7 mouse cellular contexts compared by ENCODE assay signal in the genomic region with DNA sequence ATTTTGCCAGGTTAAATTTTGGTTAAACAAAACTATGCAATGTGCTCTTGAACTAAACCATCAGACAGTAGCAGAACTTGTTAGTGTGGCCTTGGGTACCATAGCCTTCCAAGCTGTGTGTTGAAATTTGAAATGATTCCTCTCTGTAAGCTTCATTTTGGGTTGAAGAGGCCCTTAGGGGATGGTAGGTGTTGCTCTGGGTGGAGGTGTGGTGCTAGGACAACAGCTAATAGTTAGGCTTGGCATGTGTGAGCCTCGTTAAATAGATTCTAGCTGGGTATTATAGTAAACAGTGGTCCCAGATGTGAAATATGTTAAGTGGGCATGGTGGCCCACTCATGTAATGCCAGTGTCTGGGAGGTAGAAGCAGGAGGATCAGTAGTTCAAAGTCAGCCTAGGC. TPM values are rescaled to one million over a fixed set of nuclear protein-coding genes. Genes with fewer than 3 reads are reported as not detected.
DNase-seq lines count a peak whose midpoint lies in the region; ATAC-seq and TF ChIP-seq lines count a peak whose summit lies in the region.

No protein-coding gene starts in this region.

- H3K4me2 ChIP-seq in neural tube, embryonic 11.5 days (ENCODE audit: low read depth): peak overlapping the region; percentile 90
- peak overlapping the region; percentile 88 for H3K4me2 ChIP-seq in forebrain, embryonic 11.5 days (ENCODE audit: low read depth, low read length, severe bottlenecking)
- H3K4me2 ChIP-seq in limb, embryonic 14.5 days (replicated peaks; ENCODE audit: low read depth, low read length, severe bottlenecking): peak overlapping the region; percentile 82

- H3K27me3 ChIP-seq in neural tube, embryonic 11.5 days (ENCODE audit: control insufficient read depth, insufficient read depth, low read length): no peaks in the 10 kb centered on the region
- H3K27me3 ChIP-seq in forebrain, embryonic 11.5 days (ENCODE audit: control insufficient read depth, insufficient read depth, low read length): no peaks in the 10 kb centered on the region
- H3K27me3 ChIP-seq in limb, embryonic 14.5 days (ENCODE audit: control insufficient read depth, insufficient read depth, low read length): no peaks in the 10 kb centered on the region

- H3K27ac ChIP-seq in neural tube, embryonic 11.5 days (ENCODE audit: low read depth, low read length): no peak overlapping the region; the same call in 1 of the 2 replicates
- H3K27ac ChIP-seq in forebrain, embryonic 11.5 days (ENCODE audit: low read depth, low read length): peak overlapping the region; percentile 18; the same call in 1 of the 2 replicates
- no peak overlapping the region for H3K27ac ChIP-seq in limb, embryonic 14.5 days (replicated peaks; ENCODE audit: low read depth, low read length)

- peak overlapping the region; percentile 89 for H3K9ac ChIP-seq in neural tube, embryonic 11.5 days (ENCODE audit: low read length)
- H3K9ac ChIP-seq in forebrain, embryonic 11.5 days (ENCODE audit: low read length): peak overlapping the region; percentile 97
- H3K9ac ChIP-seq in limb, embryonic 14.5 days (ENCODE audit: low read depth, low read length, severe bottlenecking): peak overlapping the region; percentile 89

- no peak for ATAC-seq in neural tube, embryonic 11.5 days (ENCODE audit: insufficient read depth, low FRiP score, low TSS enrichment)
- no peak for ATAC-seq in forebrain, embryonic 11.5 days (replicated peaks; ENCODE audit: low FRiP score)
- no peak for ATAC-seq in limb, embryonic 14.5 days (ENCODE audit: low FRiP score, low read depth)
- ATAC-seq in erythroid progenitor cell, adult 5-6 weeks (replicated peaks; ENCODE audit: low FRiP score, poor library complexity, severe bottlenecking): no peak

- TF ChIP-seq POLR2A in limb, embryonic 14.5 days (IDR thresholded peaks at IDR 0.05; ENCODE audit: borderline replicate concordance, extremely low read depth, insufficient read depth, insufficient read length): no peak

- DNase-seq in neural tube, embryonic 11.5 days (ENCODE audit: low spot score): no peak
- DNase-seq in neural tube, embryonic 10.5 days (ENCODE audit: extremely low spot score, low spot score): no peak
- DNase-seq in forebrain, embryonic 11.5 days (ENCODE audit: low spot score): peak; percentile 41
- no peak for DNase-seq in limb, embryonic 14.5 days (ENCODE audit: low spot score)
- no peak for DNase-seq in ovary, postnatal 14 days (ENCODE audit: low spot score)
- DNase-seq in right cerebral cortex, postnatal 4 days: no peak

- H3K4me1 ChIP-seq in neural tube, embryonic 11.5 days (ENCODE audit: control insufficient read depth, insufficient read depth, low read length): peaks cover 4% of the 10 kb centered on the region; the same call in 1 of the 2 replicates
- H3K4me1 ChIP-seq in forebrain, embryonic 11.5 days (replicated peaks; ENCODE audit: control insufficient read depth, insufficient read depth, low read length): peaks cover 4% of the 10 kb centered on the region
- peaks cover 9% of the 10 kb centered on the region for H3K4me1 ChIP-seq in limb, embryonic 14.5 days (ENCODE audit: control insufficient read depth, insufficient read depth, low read length)

- no peaks in the 10 kb centered on the region for H3K9me3 ChIP-seq in neural tube, embryonic 11.5 days (ENCODE audit: control insufficient read depth, low read length)
- H3K9me3 ChIP-seq in forebrain, embryonic 11.5 days (ENCODE audit: control insufficient read depth, low read length): no peaks in the 10 kb centered on the region
- no peaks in the 10 kb centered on the region for H3K9me3 ChIP-seq in limb, embryonic 14.5 days (ENCODE audit: control insufficient read depth, low read length)

- peaks cover 11% of the 10 kb centered on the region for H3K36me3 ChIP-seq in neural tube, embryonic 11.5 days (ENCODE audit: control insufficient read depth, insufficient read depth, low read length)
- H3K36me3 ChIP-seq in forebrain, embryonic 11.5 days (ENCODE audit: control insufficient read depth, insufficient read depth, low read length): peaks cover 14% of the 10 kb centered on the region; the same call in 1 of the 2 replicates
- H3K36me3 ChIP-seq in limb, embryonic 14.5 days (ENCODE audit: control insufficient read depth, insufficient read depth, low read length): peaks cover 43% of the 10 kb centered on the region

- H3K4me3 ChIP-seq in neural tube, embryonic 11.5 days (ENCODE audit: low read depth, low read length): peak overlapping the region; percentile 77
- peak overlapping the region; percentile 86 for H3K4me3 ChIP-seq in forebrain, embryonic 11.5 days (ENCODE audit: low read depth, low read length)
- H3K4me3 ChIP-seq in limb, embryonic 14.5 days (replicated peaks; ENCODE audit: low read length): peak overlapping the region; percentile 69

- whole genome bisulfite sequencing in neural tube, embryonic 11.5 days: 29% methylated on average over 1 of the region's 1 CpGs
- WGBS in forebrain, embryonic 11.5 days: 28% methylated on average over 1 of the region's 1 CpGs
- 19% methylated on average over 1 of the region's 1 CpGs for WGBS in limb, embryonic 14.5 days

RNA-seq across cellular contexts. Expression of a gene that starts 1.1 kb away (rescaled TPM):
- polyA plus RNA-seq in neural tube, embryonic 11.5 days (2014; fragmentation: Nextera tagmentation; extraction: Ambion mirVana): 690 and 753 TPM in 2 replicates
- polyA plus RNA-seq in forebrain, embryonic 11.5 days (2014; fragmentation: Nextera tagmentation; extraction: Ambion mirVana): 718 and 776 TPM in 2 replicates
- 481 and 816 TPM in 2 replicates for polyA plus RNA-seq in limb, embryonic 14.5 days (2012; rRNA removed)
- polyA plus RNA-seq in limb, embryonic 14.5 days (2014; fragmentation: Nextera tagmentation; extraction: Ambion mirVana): 867 and 876 TPM in 2 replicates
- 398 and 515 TPM in 2 replicates for total RNA-seq in erythroid progenitor cell, adult 5-6 weeks (2015; ENCODE audit: low replicate concordance)
- total RNA-seq in erythroid progenitor cell, adult 5-6 weeks (2017; ENCODE audit: low replicate concordance): 194 and 260 TPM in 2 replicates

RNA-seq across cellular contexts. Expression of a gene that starts 6.5 kb away (rescaled TPM):
- 15.3 and 16.9 TPM in 2 replicates for polyA plus RNA-seq in neural tube, embryonic 11.5 days (2014; fragmentation: Nextera tagmentation; extraction: Ambion mirVana)
- 19.1 and 21.7 TPM in 2 replicates for polyA plus RNA-seq in forebrain, embryonic 11.5 days (2014; fragmentation: Nextera tagmentation; extraction: Ambion mirVana)
- 10.2 and 12.3 TPM in 2 replicates for polyA plus RNA-seq in limb, embryonic 14.5 days (2012; rRNA removed)
- 17.7 and 22.1 TPM in 2 replicates for polyA plus RNA-seq in limb, embryonic 14.5 days (2014; fragmentation: Nextera tagmentation; extraction: Ambion mirVana)
- 25.6 and 26.7 TPM in 2 replicates for total RNA-seq in erythroid progenitor cell, adult 5-6 weeks (2015; ENCODE audit: low replicate concordance)
- 37.4 and 39.4 TPM in 2 replicates for total RNA-seq in erythroid progenitor cell, adult 5-6 weeks (2017; ENCODE audit: low replicate concordance)

RNA-seq across cellular contexts. Expression of a gene that starts 32.6 kb away (rescaled TPM):
- polyA plus RNA-seq in neural tube, embryonic 11.5 days (2014; fragmentation: Nextera tagmentation; extraction: Ambion mirVana): 16.5 and 19.6 TPM in 2 replicates
- polyA plus RNA-seq in forebrain, embryonic 11.5 days (2014; fragmentation: Nextera tagmentation; extraction: Ambion mirVana): 17.9 and 20.5 TPM in 2 replicates
- 7.0 and 7.4 TPM in 2 replicates for polyA plus RNA-seq in limb, embryonic 14.5 days (2012; rRNA removed)
- polyA plus RNA-seq in limb, embryonic 14.5 days (2014; fragmentation: Nextera tagmentation; extraction: Ambion mirVana): 8.0 and 9.1 TPM in 2 replicates
- 27.0 and 28.1 TPM in 2 replicates for total RNA-seq in erythroid progenitor cell, adult 5-6 weeks (2015; ENCODE audit: low replicate concordance)
- 17.6 and 18.2 TPM in 2 replicates for total RNA-seq in erythroid progenitor cell, adult 5-6 weeks (2017; ENCODE audit: low replicate concordance)
